Mouse (Mus musculus) heart, adult 2 months (tissue): Measurements from ENCODE around the gene Dnah8.

ENCODE experiments used
- CTCF ChIP-seq: fragments of 200-600 bp; IDR thresholded peaks from 2 replicates; pipeline ENCODE4 v1.8.1; 2022; ENCODE audit warnings: antibody characterized with exemption, mild to moderate bottlenecking, moderate library complexity
- EP300 ChIP-seq: fragments of 200-500 bp; IDR thresholded peaks from 2 replicates; pipeline ENCODE4 v1.6.1; 2011; ENCODE audit warnings: low read depth, low read length, control low read depth; ENCODE audit not compliant: insufficient read depth
- POLR2A ChIP-seq: fragments of 200-500 bp; IDR thresholded peaks from 2 replicates; pipeline ENCODE4 v1.6.1; 2011; ENCODE audit warnings: mild to moderate bottlenecking, low read depth, low read length, control low read depth; ENCODE audit not compliant: insufficient read depth

GRCm38 (mm10) chr17:30602175-30602574 is 22.0 kb upstream of the Dnah8 start:
- 0 out of 2 replicates have a peak, but pooled peaks have one; percentile 8 for TF ChIP-seq CTCF
- TF ChIP-seq POLR2A = no peak
- no peak for TF ChIP-seq EP300
